Mouse (Mus musculus): ENCODE results near the gene Fen1. TPM values are rescaled to one million over a fixed set of nuclear protein-coding genes. Genes with fewer than 3 reads are reported as not detected.
A peak's percentile ranks its signal among the peaks of the same experiment; 100 is the strongest.

Fen1 gene
- polyA plus RNA-seq, 1 experiment = 83.7 TPM

DNA sequence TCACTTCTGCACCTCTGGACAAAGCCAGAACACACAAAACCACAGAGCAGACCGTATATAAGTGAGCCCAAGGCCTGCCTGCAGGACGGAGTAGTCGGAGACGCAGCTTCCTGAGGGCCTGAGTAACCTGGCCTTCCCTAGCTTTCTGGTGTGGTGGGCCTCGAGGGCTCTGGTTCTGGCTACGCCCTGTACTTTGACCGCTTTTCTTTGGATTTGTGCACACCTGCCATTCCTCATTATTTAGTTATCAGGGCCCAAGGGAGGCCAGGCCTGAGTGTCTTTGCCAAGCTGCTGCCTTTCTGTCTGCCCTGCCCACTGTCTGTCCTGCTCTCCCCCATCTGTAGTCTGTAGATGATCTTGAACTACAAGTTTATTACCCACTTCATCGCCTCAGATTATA, 14.0 kb downstream of the Fen1 start:
- no peak for TF ChIP-seq CTCF (IDR thresholded peaks at IDR 0.05; ENCODE audit: control insufficient read depth, insufficient read depth, insufficient read length)
- H3ac ChIP-seq (ENCODE audit: control insufficient read depth, insufficient read length, low read depth) = no peak overlapping the region
- H3K79me3 ChIP-seq (ENCODE audit: low read depth) = peaks cover 3% of the 10 kb centered on the region
- peaks cover 15% of the 10 kb centered on the region for H3K79me2 ChIP-seq (ENCODE audit: control insufficient read depth, insufficient read depth)
- H3K4me3 ChIP-seq (ENCODE audit: insufficient read depth, poor library complexity, severe bottlenecking) = no peak overlapping the region
- H3K36me3 ChIP-seq (ENCODE audit: control insufficient read depth, insufficient read depth) = peaks cover 76% of the 10 kb centered on the region
- no peaks in the 10 kb centered on the region for H3K27me3 ChIP-seq (ENCODE audit: control insufficient read depth, insufficient read depth, insufficient read length)

DNA sequence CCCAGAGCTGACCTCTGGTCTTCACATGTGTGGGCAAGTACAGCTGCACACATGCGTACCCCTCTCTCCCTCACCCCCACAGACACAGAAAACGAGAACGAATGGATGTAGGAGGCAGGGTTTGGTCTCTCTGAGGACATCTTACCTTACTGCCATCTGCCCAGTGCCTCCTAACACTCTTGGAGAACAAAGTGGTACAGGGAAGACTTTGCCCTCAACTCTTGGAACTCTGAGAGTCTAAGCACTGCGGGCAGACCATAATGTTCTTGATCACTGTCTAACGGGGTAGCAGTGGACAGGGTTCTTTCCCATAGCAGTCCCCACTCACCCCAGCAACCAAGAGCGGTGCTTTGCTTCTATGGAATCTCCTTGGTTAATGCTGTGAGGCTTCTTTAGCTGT, 14.9 kb downstream of the Fen1 start:
- Histone ChIP-seq H3K79me3 (ENCODE audit: low read depth) (peaks cover 8% of the 10 kb centered on the region), H3K79me2 (ENCODE audit: control insufficient read depth, insufficient read depth) (peaks cover 24% of the 10 kb centered on the region), H3K4me3 (ENCODE audit: insufficient read depth, poor library complexity, severe bottlenecking) (no peak overlapping the region), H3ac (ENCODE audit: control insufficient read depth, insufficient read length, low read depth) (no peak overlapping the region), H3K27me3 (ENCODE audit: control insufficient read depth, insufficient read depth, insufficient read length) (no peaks in the 10 kb centered on the region), H3K36me3 (ENCODE audit: control insufficient read depth, insufficient read depth) (peaks cover 68% of the 10 kb centered on the region)
- no peak for TF ChIP-seq MYOG (IDR thresholded peaks at IDR 0.05; ENCODE audit: control insufficient read depth, extremely low read depth, insufficient read length)
- no peak for TF ChIP-seq USF1 (IDR thresholded peaks at IDR 0.05; ENCODE audit: low read depth)
- no peak for TF ChIP-seq CEBPB (IDR thresholded peaks at IDR 0.05; ENCODE audit: low read depth)
- no peak for TF ChIP-seq CTCF (IDR thresholded peaks at IDR 0.05; ENCODE audit: control insufficient read depth, insufficient read depth, insufficient read length)
- no peak for TF ChIP-seq MAX (IDR thresholded peaks at IDR 0.05)
- TF ChIP-seq MYOD1 (IDR thresholded peaks at IDR 0.05; ENCODE audit: control insufficient read depth, insufficient read length, low read depth) = no peak
- no peak for TF ChIP-seq FOSL1 (IDR thresholded peaks at IDR 0.05; ENCODE audit: insufficient read depth, low read length, poor library complexity, severe bottlenecking)

DNA sequence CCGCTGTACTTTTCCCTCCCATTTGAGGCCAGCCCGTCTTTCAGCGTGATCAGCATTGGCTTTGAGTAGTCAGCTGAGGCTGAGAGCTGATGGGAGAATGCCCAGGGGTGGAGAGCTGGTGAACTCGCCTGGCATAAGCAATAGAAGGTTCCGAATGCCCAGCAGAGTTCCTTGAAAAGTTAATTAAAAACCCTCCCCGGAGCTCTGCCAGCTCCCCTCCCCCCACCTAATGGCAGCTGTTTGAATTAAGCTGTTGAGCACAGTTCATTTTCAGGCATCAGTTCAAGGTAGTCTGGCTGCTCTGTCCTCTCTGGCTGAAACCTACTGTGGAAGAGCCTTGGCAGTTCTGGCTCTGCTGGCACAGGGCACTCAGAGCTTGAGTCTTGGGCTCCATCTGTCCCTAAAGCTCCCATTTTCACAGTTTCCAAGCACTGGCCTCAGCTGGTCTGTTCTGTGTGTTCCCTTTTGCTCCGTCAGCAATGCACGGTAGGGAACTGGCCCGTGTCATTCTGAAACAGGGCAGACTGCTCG, 15.6 kb downstream of the Fen1 start:
- Histone ChIP-seq H3ac (ENCODE audit: control insufficient read depth, insufficient read length, low read depth) (no peak overlapping the region), H3K36me3 (ENCODE audit: control insufficient read depth, insufficient read depth) (peaks cover 61% of the 10 kb centered on the region), H3K79me3 (ENCODE audit: low read depth) (peaks cover 13% of the 10 kb centered on the region), H3K79me2 (ENCODE audit: control insufficient read depth, insufficient read depth) (peaks cover 31% of the 10 kb centered on the region), H3K4me3 (ENCODE audit: insufficient read depth, poor library complexity, severe bottlenecking) (no peak overlapping the region), H3K27me3 (ENCODE audit: control insufficient read depth, insufficient read depth, insufficient read length) (no peaks in the 10 kb centered on the region)
- TF ChIP-seq FOSL1 (IDR thresholded peaks at IDR 0.05; ENCODE audit: insufficient read depth, low read length, poor library complexity, severe bottlenecking) = no peak
- no peak for TF ChIP-seq CTCF (IDR thresholded peaks at IDR 0.05; ENCODE audit: control insufficient read depth, insufficient read depth, insufficient read length)
- TF ChIP-seq MAX (IDR thresholded peaks at IDR 0.05) = no peak
- no peak for TF ChIP-seq MYOG (IDR thresholded peaks at IDR 0.05; ENCODE audit: control insufficient read depth, extremely low read depth, insufficient read length)
- no peak for TF ChIP-seq CEBPB (IDR thresholded peaks at IDR 0.05; ENCODE audit: low read depth)
- no peak for TF ChIP-seq MYOD1 (IDR thresholded peaks at IDR 0.05; ENCODE audit: control insufficient read depth, insufficient read length, low read depth)
- no peak for TF ChIP-seq USF1 (IDR thresholded peaks at IDR 0.05; ENCODE audit: low read depth)

DNA sequence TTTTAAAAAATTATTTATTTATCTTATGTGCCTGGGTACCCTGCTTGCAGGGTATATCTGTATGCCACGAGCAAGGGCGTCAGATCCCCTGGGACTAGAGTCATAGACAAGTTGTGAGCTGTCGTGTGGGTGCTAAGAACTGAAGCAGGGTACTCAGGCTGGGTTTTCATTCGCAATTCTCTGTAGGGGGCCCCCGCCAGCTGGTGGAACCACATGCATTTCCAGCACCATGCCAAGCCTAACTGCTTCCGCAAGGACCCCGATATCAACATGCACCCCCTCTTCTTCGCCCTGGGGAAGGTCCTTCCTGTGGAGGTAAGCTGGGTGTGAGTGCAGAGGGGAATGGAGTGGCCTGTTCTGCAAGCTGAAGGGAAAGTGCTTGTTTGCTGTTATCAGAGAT, 17.4 kb downstream of the Fen1 start:
- peaks cover 47% of the 10 kb centered on the region for H3K36me3 ChIP-seq (ENCODE audit: control insufficient read depth, insufficient read depth)
- H3K79me3 ChIP-seq (ENCODE audit: low read depth) = peaks cover 13% of the 10 kb centered on the region
- peaks cover 35% of the 10 kb centered on the region for H3K79me2 ChIP-seq (ENCODE audit: control insufficient read depth, insufficient read depth)
- H3ac ChIP-seq (ENCODE audit: control insufficient read depth, insufficient read length, low read depth) = no peak overlapping the region
- no peak overlapping the region for H3K4me3 ChIP-seq (ENCODE audit: insufficient read depth, poor library complexity, severe bottlenecking)
- H3K27me3 ChIP-seq (ENCODE audit: control insufficient read depth, insufficient read depth, insufficient read length) = no peaks in the 10 kb centered on the region
- TF ChIP-seq CTCF (IDR thresholded peaks at IDR 0.05; ENCODE audit: control insufficient read depth, insufficient read depth, insufficient read length) (no peak), FOSL1 (IDR thresholded peaks at IDR 0.05; ENCODE audit: insufficient read depth, low read length, poor library complexity, severe bottlenecking) (no peak)

DNA sequence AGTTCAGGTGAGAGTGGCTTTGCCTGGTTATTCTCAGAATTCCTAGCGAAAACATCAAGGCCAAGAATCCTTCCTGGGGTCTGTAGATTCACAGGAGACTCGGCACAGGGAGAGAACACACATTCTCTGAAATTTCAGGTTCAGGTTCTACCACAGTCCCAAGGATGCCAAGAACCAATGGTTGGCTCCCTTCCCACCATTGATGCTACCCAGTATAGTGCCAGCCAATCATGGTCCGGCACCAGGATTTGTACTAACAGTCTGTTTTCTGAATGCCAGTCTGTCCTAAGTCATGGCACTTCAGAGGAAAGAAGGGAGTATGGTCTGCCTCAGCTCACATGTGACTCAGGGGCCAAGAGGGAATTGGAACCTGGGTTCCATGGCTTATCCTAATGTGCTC, 18.1 kb downstream of the Fen1 start:
- TF ChIP-seq MYOD1 (IDR thresholded peaks at IDR 0.05; ENCODE audit: control insufficient read depth, insufficient read length, low read depth) (no peak), FOSL1 (IDR thresholded peaks at IDR 0.05; ENCODE audit: insufficient read depth, low read length, poor library complexity, severe bottlenecking) (no peak), CEBPB (IDR thresholded peaks at IDR 0.05; ENCODE audit: low read depth) (no peak), USF1 (IDR thresholded peaks at IDR 0.05; ENCODE audit: low read depth) (no peak), MAX (IDR thresholded peaks at IDR 0.05) (no peak), CTCF (IDR thresholded peaks at IDR 0.05; ENCODE audit: control insufficient read depth, insufficient read depth, insufficient read length) (no peak), MYOG (IDR thresholded peaks at IDR 0.05; ENCODE audit: control insufficient read depth, extremely low read depth, insufficient read length) (no peak)
- H3K79me2 ChIP-seq (ENCODE audit: control insufficient read depth, insufficient read depth) = peaks cover 35% of the 10 kb centered on the region
- H3K79me3 ChIP-seq (ENCODE audit: low read depth) = peaks cover 13% of the 10 kb centered on the region
- peaks cover 47% of the 10 kb centered on the region for H3K36me3 ChIP-seq (ENCODE audit: control insufficient read depth, insufficient read depth)
- no peaks in the 10 kb centered on the region for H3K27me3 ChIP-seq (ENCODE audit: control insufficient read depth, insufficient read depth, insufficient read length)
- H3K4me3 ChIP-seq (ENCODE audit: insufficient read depth, poor library complexity, severe bottlenecking) = no peak overlapping the region
- no peak overlapping the region for H3ac ChIP-seq (ENCODE audit: control insufficient read depth, insufficient read length, low read depth)

DNA sequence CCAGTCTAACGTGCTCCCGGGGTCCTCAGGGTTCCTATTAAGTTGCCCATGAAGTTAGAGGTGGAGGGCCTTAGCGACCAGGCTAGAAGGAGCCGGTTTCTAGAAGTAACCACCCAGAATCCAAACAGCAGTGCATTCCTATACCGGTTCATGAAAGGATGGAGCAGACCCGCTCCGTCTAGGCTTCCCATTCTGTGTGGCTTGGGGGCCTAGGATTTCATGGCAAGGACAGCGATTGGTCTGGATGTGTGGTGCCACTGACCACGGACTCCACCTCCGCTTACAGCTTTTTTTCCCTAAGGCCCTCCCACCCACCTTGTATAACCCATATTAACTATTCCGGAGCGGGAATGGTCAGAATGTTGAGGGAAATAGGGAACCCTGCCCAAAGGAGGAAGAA, 19.9 kb downstream of the Fen1 start:
- peak overlapping the region; percentile 91 for H3ac ChIP-seq (ENCODE audit: control insufficient read depth, insufficient read length, low read depth)
- TF ChIP-seq MAX (IDR thresholded peaks at IDR 0.05) = no peak
- no peak for TF ChIP-seq CTCF (IDR thresholded peaks at IDR 0.05; ENCODE audit: control insufficient read depth, insufficient read depth, insufficient read length)
- no peak for TF ChIP-seq CEBPB (IDR thresholded peaks at IDR 0.05; ENCODE audit: low read depth)
- TF ChIP-seq MYOG (IDR thresholded peaks at IDR 0.05; ENCODE audit: control insufficient read depth, extremely low read depth, insufficient read length) = no peak
- no peak for TF ChIP-seq USF1 (IDR thresholded peaks at IDR 0.05; ENCODE audit: low read depth)
- no peak for TF ChIP-seq FOSL1 (IDR thresholded peaks at IDR 0.05; ENCODE audit: insufficient read depth, low read length, poor library complexity, severe bottlenecking)
- TF ChIP-seq MYOD1 (IDR thresholded peaks at IDR 0.05; ENCODE audit: control insufficient read depth, insufficient read length, low read depth) = no peak
- peaks cover 36% of the 10 kb centered on the region for H3K36me3 ChIP-seq (ENCODE audit: control insufficient read depth, insufficient read depth)
- H3K79me3 ChIP-seq (ENCODE audit: low read depth) = peaks cover 13% of the 10 kb centered on the region
- H3K79me2 ChIP-seq (ENCODE audit: control insufficient read depth, insufficient read depth) = peaks cover 35% of the 10 kb centered on the region
- H3K4me3 ChIP-seq (ENCODE audit: insufficient read depth, poor library complexity, severe bottlenecking) = peak overlapping the region; percentile 92
- no peaks in the 10 kb centered on the region for H3K27me3 ChIP-seq (ENCODE audit: control insufficient read depth, insufficient read depth, insufficient read length)

Measured in C2C12 (cell line).